Mouse (Mus musculus) left cerebral cortex, adult 11 months (tissue): Measurements from ENCODE around the gene Hyls1.

Experiments used
- DNase-seq: peaks from one replicate; pipeline ENCODE4 v3.0.0; 2022; ENCODE audit warnings: low spot score

Hyls1 gene

DNA sequence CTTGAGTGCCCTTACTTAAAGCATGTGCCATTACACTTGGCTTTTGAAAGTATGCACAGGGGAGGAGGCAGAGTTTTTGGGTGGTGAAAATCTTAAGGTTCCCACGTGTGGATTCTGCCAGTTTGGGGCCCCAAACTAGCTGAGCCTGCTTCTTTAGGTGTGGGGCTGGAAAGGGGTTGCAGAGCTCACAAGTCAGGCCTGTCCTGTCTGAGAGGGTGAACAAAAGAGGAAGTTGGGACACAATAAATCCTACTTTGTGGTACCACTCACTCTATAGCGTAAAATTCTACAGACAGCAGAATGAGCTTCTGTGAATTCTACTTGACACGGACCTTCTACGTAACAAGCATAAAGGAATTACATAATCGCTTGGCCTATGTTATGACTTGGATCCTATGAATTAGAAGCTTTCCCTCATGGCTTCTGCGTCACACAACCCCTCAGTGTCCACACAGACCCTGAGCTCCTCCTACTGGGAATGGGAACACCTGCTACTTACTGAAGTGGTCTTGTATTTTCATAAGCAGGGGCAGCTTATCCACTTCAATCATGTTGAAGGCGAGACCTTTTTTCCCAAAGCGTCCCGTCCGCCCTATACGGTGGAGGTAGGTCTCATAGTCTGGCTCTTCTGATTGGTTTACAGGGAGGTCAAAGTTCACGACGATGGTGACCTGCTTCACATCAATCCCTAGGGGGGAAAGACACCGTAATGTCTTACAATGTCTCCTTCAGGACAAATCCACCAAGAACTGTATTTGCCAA, 26.9 kb downstream of the Hyls1 start:
- DNase-seq: no peak

DNA sequence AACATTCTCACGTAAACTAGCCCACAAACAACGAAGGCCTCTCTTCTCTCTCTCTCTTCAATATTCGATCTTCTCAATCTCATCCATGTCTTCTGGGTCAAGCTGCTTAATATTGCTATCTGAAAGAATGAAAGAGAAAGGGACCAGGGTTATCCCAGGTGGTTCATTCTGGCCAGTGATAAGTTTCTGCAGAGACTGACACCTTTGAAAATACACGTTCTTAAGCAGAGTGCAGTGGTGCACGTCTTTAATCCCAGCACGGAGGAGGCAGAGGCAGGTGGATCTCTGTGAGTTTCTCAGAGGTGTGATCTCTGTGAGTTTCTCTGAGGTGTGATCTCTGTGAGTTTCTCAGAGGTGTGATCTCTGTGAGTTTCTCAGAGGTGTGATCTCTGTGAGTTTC, 28.3 kb downstream of the Hyls1 start:
- DNase-seq: no peak

DNA sequence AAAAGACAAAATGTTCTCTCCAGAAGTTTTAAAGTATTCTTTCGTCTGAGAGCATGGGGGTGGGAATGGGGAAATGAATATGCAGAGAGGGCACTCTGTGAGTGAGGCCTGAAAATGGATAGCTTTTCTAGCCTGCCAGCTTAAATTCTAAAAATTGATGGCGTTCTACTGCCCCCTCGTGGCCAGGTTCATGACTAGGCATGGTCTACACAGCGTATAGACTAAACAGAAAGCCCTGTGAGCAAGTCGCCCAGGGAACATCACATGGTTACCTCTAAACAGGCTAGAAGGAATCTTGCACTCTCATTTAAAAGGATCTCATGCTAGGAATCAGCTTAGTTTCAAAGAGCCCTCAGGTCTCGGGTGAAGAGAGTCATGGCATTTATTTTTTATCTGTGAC, 28.7 kb downstream of the Hyls1 start:
- DNase-seq: peak; percentile 47

DNA sequence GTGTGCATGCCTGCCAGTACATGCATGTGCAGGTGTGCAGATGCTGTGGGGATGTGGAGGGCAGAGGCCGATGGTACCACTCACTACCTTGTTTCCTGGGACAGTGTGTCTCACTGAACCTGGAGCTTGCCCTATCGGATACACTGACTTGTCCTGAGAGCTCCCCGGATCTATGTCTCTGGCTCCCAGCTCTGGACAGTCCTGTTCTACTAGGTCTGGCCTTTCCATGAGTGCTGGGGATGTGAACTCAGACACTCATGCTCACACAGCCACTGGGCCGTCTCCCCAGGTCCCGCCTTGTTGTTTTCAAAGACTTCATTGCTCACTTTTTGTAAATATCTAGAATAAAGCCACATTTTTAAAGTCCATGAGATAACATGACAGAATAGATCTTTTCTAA, 29.2 kb downstream of the Hyls1 start:
- DNase-seq: no peak

DNA sequence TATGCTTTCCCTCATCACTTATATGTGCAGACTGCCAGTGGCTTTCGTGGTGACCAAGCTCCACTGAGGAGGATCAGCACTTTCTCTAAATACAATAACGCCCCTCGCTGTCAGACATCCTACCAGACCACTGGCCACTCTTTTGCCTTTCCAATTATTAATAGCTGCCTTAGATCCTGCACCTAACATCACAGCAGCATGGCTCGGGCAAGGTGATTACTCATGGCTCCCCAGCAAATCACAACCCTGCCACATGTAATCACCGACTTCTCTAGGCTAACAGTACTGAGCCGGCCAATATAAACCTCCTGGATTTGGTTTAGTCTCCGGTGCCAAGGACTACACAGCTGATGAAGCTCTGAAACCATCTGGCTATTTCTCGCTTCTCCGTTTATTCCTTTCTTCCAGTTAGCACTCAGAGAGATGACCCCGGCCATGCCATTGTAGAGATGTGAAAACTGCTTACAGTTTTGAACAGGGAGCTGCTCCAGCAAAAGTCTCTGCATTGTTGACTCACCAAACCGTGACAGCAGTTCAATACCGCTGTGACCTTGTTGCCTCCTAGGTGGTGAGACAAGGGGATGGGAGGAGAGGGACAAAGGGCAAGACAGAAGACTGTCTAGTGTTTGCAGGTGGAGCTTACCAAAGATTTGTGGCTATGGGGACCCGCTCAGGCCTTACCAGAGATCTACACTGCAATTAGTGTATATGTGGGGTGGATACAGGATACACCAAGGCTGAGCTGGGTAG, 31.0 kb downstream of the Hyls1 start:
- DNase-seq: no peak

DNA sequence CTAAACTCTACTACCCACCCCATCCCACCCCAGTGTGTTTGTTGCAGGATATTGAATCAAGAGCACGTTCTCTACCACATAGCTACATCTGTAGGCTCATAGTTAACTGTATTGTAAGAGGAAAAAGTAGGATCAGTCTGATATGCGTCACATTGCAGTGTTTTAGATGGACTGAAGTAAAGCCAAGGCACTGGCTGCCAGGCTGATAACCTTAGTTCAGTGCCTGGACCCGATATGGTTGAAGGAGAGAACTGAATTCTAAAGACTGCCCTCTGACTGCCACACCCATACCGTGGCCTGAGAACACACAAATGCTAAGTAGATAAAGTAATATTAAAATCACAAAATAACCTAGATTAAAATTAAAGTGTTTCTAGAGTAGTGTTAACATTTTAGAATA, 34.3 kb downstream of the Hyls1 start:
- DNase-seq: no peak

DNA sequence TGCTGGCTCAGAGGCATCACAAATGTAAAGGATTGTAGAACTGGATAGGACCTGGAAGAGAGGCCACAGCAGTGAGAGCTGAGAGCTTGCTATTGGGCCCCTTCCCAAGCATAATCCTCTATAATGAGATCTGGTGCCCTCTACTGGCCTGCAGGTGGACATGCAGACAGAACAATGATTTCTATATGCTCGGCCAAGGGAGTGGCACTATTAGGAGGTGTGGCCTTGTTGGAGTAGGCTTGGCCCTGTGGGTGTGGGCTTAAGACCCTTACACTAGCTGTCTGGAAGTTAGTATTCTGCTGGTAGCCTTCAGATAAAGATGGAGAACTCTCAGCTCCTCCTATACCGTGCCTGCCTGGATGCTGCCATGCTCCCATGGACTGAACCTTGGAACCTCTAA, 35.1 kb downstream of the Hyls1 start:
- DNase-seq: no peak

DNA sequence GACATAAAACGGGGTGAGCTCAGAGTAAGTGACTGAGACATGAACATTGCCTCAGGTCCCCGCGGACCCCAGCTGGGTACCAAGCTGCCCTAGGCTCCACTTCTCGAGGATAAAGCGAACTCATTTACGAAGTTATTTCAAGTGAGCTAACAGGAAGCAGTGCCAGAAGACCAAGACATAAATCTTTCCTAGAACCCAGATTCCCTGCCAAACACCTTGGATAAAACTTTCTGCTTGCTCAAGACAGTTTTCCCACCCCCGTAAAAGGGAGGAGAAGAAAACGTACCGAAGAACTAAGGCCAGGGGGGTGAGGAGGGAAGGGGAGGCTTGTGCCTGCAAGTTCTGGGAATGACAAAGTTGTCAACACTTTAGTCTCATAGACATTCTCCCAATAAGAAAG, 36.9 kb downstream of the Hyls1 start:
- DNase-seq: no peak

DNA sequence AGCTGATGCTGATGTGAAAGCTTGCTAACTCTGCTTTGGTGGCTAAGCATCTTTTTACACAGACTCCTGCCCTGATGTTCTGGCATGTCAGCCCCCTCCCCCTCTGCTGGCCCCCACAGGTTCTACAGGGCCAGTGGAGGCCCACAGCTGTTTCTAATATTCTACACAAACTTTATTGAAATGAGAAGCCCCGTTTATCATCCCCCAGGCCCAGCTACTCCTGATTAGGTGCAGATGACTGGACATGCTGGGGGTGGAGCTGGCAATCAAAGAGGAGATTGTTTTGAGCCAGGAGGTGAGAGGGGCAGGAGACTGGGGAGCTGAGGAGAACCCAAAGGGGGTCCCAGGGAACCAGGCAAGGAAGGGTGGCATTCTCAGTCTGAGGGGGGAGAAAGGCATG, 40.4 kb downstream of the Hyls1 start:
- no peak for DNase-seq

DNA sequence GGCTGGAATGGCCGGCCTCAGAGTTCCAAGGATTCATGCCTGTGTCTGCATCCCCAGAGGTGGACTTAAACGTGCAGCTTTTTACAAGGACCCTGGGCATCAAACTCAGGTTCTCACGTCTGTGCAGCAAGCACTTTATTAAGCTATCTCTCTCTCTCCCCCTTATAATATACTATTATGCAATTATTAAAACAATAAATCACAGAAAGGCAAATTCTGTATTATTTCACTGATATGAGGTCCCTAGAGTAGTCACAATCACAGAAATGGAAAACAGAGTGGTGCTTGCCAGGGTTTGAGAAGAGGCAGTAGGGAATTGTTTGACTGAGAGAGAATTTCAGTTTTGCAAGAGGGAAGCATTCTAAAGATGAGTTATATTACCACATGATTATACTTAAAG, 41.1 kb downstream of the Hyls1 start:
- DNase-seq: no peak

DNA sequence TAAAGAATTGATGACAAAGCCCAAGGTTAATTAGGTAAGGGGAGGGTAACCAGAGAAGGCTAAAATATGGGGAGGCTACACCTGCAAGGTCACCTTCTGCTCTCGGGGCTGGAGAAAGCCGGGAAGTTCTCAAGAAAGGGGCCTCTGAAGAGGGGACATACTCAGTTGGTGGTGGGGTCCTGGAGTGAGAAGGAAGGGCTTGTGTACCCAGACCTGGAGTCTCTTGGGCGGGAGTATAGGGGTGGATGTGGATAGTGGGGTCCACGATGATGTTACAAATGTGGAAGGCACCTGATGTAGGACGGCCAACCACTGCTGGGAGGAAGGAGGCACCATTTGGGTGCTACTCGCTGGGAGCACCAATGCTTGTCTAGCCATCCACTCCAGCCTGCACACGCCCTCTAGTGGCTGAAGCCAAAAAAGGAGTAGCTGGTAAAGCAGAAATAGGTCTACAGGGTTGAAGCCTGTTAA, 46.2 kb downstream of the Hyls1 start:
- DNase-seq: peak; percentile 67

DNA sequence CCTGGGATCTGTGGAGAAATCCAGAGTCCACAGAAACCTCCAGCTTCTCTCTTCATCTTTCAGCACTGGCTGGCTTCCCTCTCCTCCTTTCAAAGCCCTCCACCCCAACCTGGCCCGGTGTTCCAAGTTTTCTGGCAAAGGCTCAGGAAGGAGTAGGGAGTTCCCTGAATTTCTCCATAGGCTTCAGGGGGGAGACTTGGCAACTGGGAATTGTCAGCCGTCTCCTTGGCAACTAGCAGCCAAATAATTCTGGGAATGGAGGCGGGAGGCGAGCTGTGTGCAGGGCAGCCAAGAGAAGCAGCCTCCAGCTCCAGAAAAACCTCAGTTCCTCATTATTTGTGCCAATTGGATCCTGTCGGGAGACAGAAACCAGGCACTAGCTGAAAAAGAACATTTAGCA, 46.7 kb downstream of the Hyls1 start:
- peak; percentile 38 for DNase-seq

DNA sequence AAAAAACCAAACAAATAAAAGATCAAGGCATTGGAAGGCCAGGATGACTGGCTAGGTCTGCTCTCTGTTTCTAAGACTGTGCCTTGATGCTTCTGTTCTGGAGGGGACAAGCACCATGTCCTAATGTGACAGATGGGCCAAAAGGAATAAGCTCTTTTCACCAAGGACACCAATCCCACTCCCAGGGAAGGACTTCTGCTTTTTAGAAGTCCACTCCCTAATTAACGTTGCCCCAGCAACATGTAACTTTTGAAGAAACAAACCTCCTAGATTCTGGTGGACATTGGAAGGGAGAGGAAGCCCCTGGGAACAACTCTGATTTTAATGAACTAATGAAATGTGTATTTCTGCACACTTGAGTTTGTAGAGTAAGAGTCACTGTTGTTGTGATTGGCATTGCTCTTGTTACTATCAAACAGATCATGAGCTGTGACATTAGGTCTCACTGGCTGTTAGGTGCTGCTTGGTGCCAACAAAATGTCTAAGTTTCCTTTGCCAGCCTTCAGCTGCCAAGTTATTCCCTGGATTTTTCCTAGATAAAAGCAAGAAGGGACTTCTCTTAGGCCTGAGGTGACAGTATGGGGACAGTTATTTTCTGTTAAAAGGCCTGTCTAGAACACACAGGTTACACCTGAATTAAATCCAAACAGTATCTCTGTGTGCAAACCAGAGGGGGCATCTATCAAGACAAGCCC, 47.2 kb downstream of the Hyls1 start:
- no peak for DNase-seq

DNA sequence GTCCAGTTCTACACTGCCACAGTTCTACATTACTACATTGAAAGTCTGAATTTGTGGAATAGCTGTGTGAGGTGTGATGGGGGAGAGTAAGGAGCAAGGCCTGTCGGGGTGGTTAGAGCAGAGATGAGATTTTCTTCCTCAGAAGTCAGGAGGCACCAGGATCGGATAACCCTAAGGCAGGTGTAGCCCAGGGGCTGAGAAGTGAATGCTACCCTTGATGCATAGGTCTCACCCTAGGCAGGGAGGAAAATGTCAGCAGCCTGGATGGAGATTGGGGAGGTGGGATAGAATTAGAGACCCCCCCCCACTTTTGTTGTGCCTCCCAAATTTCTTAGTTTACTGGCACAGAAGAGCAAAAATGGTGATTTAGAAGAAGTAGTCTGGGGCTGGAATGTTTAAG, 48.0 kb downstream of the Hyls1 start:
- DNase-seq: no peak

DNA sequence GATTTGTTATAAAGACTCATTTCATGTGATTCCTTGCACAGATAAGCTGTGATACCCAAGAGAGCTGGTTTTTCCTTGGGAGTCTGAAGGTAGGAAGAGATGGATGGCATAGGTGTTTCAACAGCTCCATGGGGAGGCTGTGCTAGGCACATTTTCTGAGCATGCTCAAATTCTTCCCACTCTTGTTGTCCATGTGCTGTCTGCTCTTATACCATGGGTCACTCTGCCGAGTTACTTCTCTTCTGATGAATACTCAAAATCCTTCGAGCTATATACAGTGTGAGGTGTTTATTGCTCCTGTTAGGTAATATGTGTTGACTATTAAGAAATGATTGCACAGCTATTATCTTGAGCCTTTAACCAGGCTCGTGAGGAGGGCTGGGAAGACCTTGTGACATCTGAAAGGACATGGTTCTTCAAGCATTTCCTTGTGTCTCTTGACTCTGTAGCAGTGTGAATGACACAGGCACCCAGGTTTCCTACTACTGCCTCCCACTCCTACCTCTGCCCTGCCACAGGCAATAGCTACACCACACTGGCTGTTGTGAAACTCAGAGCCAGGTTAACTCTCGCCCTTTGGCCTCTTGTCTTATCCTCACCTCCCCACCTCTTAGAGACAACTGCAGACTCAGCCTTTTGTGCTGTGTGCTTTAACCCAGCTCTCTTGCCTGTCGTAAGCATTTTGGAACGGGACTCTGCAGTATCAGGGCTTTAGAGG, 49.4 kb downstream of the Hyls1 start:
- DNase-seq: no peak

DNA sequence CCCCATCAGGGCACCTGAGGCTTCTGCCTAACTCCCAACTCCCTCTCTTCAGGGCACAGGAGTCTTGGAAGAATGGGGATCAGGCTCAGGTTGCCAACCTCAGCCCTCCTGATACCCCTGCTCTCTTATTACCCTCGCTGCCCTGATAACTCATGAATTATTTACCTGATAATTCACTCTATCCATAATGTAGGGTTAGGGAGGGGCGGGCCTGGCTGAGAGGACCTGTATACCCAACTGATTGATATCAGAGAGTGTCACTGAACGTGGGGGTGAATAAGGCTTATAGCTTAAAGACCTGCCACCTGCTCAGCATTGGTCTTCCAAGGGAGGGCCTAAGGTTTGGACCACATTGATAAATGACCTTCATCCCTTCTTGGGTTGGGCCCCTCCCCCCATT, 52.0 kb downstream of the Hyls1 start, which contains the start of gene Gm1113:
Gm1113 (minus strand) TSS at position 101 of the 400 bp plus-strand sequence.
- DNase-seq: no peak

DNA sequence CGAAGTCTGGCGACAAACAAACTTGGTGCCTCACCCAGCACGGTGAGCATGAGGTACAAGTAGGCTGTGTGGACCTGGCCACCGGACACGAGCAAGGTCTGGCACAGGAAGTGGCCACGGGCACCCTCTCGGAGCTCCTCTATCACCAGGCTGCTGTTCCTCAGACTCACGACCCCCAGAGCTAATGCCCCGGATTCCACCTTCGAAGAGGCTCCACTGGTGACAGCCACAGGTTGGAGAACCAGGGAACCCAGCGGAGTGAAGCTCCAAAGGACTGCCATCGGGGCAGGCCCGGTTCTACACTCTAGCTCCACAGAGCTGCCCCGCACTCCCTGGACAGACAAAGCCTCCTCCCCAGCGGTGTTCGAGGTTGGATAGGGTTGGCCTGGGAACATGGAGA, 53.5 kb downstream of the Hyls1 start:
- DNase-seq: no peak

DNA sequence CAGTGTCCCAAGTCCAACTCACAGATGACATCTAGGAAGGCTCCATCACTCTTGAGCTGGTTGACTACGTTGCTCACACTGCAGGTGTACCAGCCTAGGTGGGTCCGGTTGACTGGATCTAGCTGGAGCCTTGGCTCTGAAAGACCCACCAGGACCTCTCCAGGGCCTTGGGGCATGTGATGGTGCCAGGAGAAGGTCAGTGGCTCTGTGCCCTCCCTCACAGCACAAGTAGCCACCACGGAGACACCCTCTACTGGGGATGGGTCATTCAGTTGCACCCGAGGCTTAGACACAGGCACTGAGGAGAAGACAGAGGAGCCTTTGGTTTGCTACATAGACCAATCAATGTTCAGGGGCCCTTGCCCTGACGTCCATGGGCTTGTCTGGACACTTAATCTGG, 54.0 kb downstream of the Hyls1 start:
- DNase-seq: no peak

DNA sequence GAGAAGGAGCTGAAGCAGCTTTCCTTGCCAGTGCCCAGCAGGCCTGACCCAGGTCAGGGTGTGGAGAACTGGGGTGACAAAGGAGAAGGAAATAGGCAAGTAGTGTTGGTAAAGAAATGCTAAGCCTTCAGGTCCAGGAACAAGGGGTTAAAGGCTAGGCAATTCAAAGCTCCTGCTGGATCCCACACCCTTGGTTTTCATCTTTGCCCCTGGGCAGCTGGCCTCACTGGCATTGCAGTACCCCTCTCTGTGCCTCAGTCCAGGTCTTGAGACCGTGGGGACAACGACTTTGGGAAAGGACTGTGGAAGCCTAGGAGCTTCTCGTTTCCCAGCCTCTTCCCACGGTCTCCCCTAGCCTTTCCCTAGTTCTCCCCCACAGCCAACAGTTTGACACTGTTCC, 56.3 kb downstream of the Hyls1 start:
- no peak for DNase-seq
